Mouse (Mus musculus): ENCODE data around the gene Med21. TPM values are rescaled to one million over a fixed set of nuclear protein-coding genes. Genes with fewer than 3 reads are reported as not detected.

Gene Med21
- polyA plus RNA-seq, 1 experiment from 2014 or later, result 68.3 TPM

- no peak for ATAC-seq (ENCODE audit: low read depth)
- Histone ChIP-seq H3K9me3 (replicated peaks) (no peaks in the 10 kb centered on the region), H3K4me3 (replicated peaks) (no peak overlapping the region), H3K4me2 (peak overlapping the region; percentile 78; the same call in 1 of the 2 replicates), H3K36me3 (no peaks in the 10 kb centered on the region), H3K9ac (peak overlapping the region; percentile 77), H3K27ac (peak overlapping the region; percentile 80), H3K27me3 (no peaks in the 10 kb centered on the region), H3K4me1 (replicated peaks) (peaks cover 39% of the 10 kb centered on the region)
- WGBS (ENCODE audit: insufficient replicate concordance), result 61% methylated on average over 6 of the region's 6 CpGs
- no peak for DNase-seq
Observed at GRCm38 (mm10) chr6:146640991-146641390, 1.4 kb upstream of the Med21 start.

- H3K9ac ChIP-seq, result peak overlapping the region; percentile 77
- ATAC-seq (ENCODE audit: low read depth) (no peak), DNase-seq (no peak)
- H3K9me3 ChIP-seq (replicated peaks), result no peaks in the 10 kb centered on the region
- no peaks in the 10 kb centered on the region for H3K36me3 ChIP-seq
- H3K27me3 ChIP-seq, result no peaks in the 10 kb centered on the region
- H3K4me2 ChIP-seq, result peak overlapping the region; percentile 78
- H3K4me1 ChIP-seq (replicated peaks), result peaks cover 39% of the 10 kb centered on the region
- WGBS (ENCODE audit: insufficient replicate concordance), result 41% methylated on average over 11 of the region's 11 CpGs
- H3K27ac ChIP-seq, result peak overlapping the region; percentile 80
- H3K4me3 ChIP-seq (replicated peaks), result peak overlapping the region; percentile 82
Observed at GRCm38 (mm10) chr6:146641621-146642210, 631 bp upstream of the Med21 start.

GRCm38 (mm10) chr6:146643184-146643570 lies 830 bp downstream of the Med21 start:
- 15% methylated on average over 11 of the region's 11 CpGs for WGBS (ENCODE audit: insufficient replicate concordance)
- DNase-seq, result peak; percentile 40

DNA sequence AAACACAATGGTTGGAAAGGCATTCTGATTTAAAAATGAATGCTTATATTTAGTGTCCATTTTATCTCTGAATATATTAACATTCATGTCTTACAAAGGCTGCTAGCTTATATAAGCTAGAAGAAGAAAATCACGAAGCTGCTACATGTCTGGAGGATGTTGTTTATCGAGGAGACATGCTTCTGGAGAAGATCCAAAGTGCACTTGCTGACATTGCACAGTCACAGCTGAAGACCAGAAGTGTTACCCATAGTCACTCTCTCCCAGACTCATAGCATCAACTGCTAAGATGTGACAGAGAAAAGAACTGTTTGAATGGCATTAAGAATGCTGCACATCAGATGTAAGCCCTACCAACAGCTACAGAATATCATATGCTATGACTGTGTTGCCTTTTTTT lies 7.7 kb downstream of the Med21 start:
- Histone ChIP-seq H3K27ac (no peak overlapping the region), H3K9me3 (replicated peaks) (no peaks in the 10 kb centered on the region), H3K4me3 (replicated peaks) (no peak overlapping the region), H3K36me3 (peaks cover 17% of the 10 kb centered on the region), H3K4me1 (replicated peaks) (no peaks in the 10 kb centered on the region; the same call in 1 of the 2 replicates), H3K4me2 (no peak overlapping the region), H3K9ac (no peak overlapping the region), H3K27me3 (no peaks in the 10 kb centered on the region)
- no peak for ATAC-seq (ENCODE audit: low read depth)
- DNase-seq, result no peak
- 77% methylated on average over 2 of the region's 2 CpGs for WGBS (ENCODE audit: insufficient replicate concordance)

More at GRCm38 (mm10) chr6:146643184-146643570, 830 bp downstream of the Med21 start:
- peak; percentile 34 for ATAC-seq (ENCODE audit: low read depth)
- H3K4me1 ChIP-seq (replicated peaks), result peaks cover 39% of the 10 kb centered on the region
- H3K4me2 ChIP-seq, result peak overlapping the region; percentile 86
- H3K9me3 ChIP-seq (replicated peaks), result no peaks in the 10 kb centered on the region
- peak overlapping the region; percentile 79 for H3K27ac ChIP-seq
- no peaks in the 10 kb centered on the region for H3K36me3 ChIP-seq
- H3K27me3 ChIP-seq, result no peaks in the 10 kb centered on the region
- peak overlapping the region; percentile 90 for H3K9ac ChIP-seq
- H3K4me3 ChIP-seq (replicated peaks), result peak overlapping the region; percentile 82

- Histone ChIP-seq H3K27me3 (no peaks in the 10 kb centered on the region), H3K4me2 (no peak overlapping the region), H3K9me3 (replicated peaks) (no peaks in the 10 kb centered on the region), H3K4me3 (replicated peaks) (no peak overlapping the region), H3K27ac (no peak overlapping the region), H3K36me3 (peaks cover 17% of the 10 kb centered on the region), H3K4me1 (replicated peaks) (no peaks in the 10 kb centered on the region), H3K9ac (no peak overlapping the region)
- no peak for ATAC-seq (ENCODE audit: low read depth)
- DNase-seq, result no peak
Observed at GRCm38 (mm10) chr6:146651431-146651830, 9.1 kb downstream of the Med21 start.

DNA sequence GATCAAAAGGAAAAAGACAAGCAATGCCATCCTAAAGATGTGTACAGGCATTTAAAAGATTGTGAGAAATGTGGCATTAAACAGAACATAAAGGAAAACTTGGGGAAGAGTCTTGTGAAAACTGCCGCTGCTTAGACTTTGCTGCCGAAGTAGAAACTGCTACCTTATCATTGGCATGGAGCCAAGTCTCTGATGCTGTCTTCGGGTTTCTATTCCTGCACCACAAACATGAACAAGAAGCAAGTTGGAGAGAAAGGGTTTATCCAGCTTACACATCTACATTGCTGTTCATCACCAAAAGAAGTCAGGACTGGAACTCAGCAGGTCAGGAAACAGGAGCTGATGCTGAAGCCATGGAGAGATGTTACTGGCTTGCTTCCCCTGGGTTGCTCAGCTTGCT lies 10.8 kb downstream of the Med21 start:
- ATAC-seq (ENCODE audit: low read depth) (no peak), DNase-seq (no peak)
- 74% methylated on average over 3 of the region's 3 CpGs for WGBS (ENCODE audit: insufficient replicate concordance)

DNA sequence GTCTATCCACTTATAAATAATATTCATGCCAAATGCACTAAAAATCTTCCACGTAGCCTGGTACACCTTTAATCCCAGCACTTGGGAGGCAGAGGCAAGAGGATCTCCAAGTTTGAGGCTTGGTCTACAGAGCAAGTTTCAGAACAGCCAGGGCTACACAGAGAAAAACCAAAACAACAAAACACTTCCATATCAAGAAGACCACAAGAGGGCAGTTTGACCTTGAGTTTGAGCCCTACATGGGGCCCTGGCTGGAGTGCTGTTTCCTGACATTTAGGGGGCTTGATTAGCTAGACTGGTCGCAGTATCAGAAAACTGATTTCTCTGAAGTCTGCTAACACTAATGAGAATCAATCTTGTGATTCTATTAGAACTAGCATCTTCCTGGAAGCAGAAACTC lies 18.2 kb downstream of the Med21 start:
- Histone ChIP-seq H3K36me3 (no peaks in the 10 kb centered on the region), H3K27ac (no peak overlapping the region), H3K4me2 (no peak overlapping the region), H3K9me3 (replicated peaks) (no peaks in the 10 kb centered on the region), H3K4me1 (replicated peaks) (no peaks in the 10 kb centered on the region), H3K4me3 (replicated peaks) (no peak overlapping the region), H3K27me3 (no peaks in the 10 kb centered on the region), H3K9ac (no peak overlapping the region)
- 33% methylated on average over 2 of the region's 2 CpGs for WGBS (ENCODE audit: insufficient replicate concordance)
- no peak for DNase-seq
- no peak for ATAC-seq (ENCODE audit: low read depth)

More for the DNA sequence above, 10.8 kb downstream of the Med21 start:
- Histone ChIP-seq H3K36me3 (peaks cover 17% of the 10 kb centered on the region), H3K4me1 (replicated peaks) (no peaks in the 10 kb centered on the region), H3K4me3 (replicated peaks) (no peak overlapping the region), H3K27ac (no peak overlapping the region), H3K4me2 (no peak overlapping the region), H3K27me3 (no peaks in the 10 kb centered on the region), H3K9me3 (replicated peaks) (no peaks in the 10 kb centered on the region), H3K9ac (no peak overlapping the region)

DNA sequence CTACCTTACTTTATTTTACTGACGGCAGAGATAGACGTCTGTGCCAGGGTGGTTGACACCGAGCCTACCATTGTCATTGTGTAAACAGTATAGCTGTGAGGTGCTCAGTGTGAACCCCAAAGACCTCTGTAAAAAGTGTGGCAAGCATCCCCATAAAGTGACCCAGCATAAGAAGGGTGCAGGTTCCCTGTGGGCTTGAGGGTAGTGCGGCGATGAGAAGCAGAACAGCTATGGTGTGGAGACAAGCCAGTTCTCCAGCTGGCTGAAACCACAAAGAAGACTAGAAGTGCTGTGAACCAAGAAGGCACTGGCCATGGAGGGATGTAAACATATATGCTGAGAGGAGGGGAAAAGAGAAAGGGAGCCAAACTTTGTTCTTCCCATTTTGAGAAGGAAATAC lies 19.3 kb downstream of the Med21 start:
- Histone ChIP-seq H3K4me2 (no peak overlapping the region), H3K27me3 (no peaks in the 10 kb centered on the region), H3K9ac (no peak overlapping the region), H3K36me3 (no peaks in the 10 kb centered on the region), H3K4me3 (replicated peaks) (no peak overlapping the region), H3K9me3 (replicated peaks) (no peaks in the 10 kb centered on the region), H3K4me1 (replicated peaks) (no peaks in the 10 kb centered on the region), H3K27ac (no peak overlapping the region)
- DNase-seq (no peak), ATAC-seq (ENCODE audit: low read depth) (no peak)
- 68% methylated on average over 5 of the region's 5 CpGs for WGBS (ENCODE audit: insufficient replicate concordance)

DNA sequence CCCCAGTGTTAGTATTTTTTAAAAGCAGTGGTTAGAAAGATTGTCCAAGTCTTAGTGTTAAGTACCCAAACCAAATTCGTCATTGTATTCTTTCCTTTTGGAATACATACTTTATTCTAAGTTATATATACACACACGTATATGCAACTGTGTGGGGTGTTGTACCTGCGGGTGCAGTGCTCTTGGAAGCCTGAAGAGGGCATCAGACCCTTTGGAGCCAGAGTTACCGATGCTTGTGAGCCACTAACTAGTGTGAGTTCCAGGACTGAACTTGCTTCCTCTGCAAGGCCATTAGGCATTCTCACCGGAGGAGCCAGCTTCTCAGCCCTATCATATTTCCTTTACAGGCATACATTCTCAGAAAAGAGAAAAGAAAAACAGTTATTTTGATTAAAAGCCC lies 20.3 kb downstream of the Med21 start:
- no peaks in the 10 kb centered on the region for H3K27me3 ChIP-seq
- no peaks in the 10 kb centered on the region for H3K9me3 ChIP-seq (replicated peaks)
- H3K4me2 ChIP-seq, result no peak overlapping the region
- 0 out of 2 replicates have a peak, but pooled peaks have one; percentile 48 for ATAC-seq (ENCODE audit: low read depth)
- H3K9ac ChIP-seq, result no peak overlapping the region
- H3K4me1 ChIP-seq (replicated peaks), result no peaks in the 10 kb centered on the region
- H3K36me3 ChIP-seq, result no peaks in the 10 kb centered on the region
- no peak for DNase-seq
- no peak overlapping the region for H3K27ac ChIP-seq
- 20% methylated on average over 5 of the region's 5 CpGs for WGBS (ENCODE audit: insufficient replicate concordance)
- H3K4me3 ChIP-seq (replicated peaks), result no peak overlapping the region

DNA sequence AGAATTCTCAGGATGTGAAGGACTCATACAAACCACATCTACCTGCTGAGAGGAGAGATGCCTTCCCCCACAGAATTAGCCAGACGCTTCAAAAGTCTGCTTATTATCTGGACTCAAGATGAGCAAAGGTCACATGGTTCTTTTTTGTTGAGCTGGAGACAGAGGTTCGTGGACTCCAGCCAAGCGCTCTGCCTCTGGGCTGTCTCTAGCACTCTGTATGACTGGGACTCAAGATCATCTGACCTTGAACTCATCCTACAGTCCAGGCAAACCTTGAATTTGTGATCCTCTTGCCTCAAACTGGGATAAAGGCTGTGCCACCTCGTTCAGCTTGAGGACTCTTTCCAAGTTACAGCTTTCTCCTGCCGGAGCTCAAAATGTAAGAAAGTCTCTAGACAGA lies 21.8 kb downstream of the Med21 start:
- no peaks in the 10 kb centered on the region for H3K9me3 ChIP-seq (replicated peaks)
- DNase-seq (no peak), ATAC-seq (ENCODE audit: low read depth) (no peak)
- H3K4me3 ChIP-seq (replicated peaks), result no peak overlapping the region
- H3K27ac ChIP-seq, result no peak overlapping the region
- H3K4me2 ChIP-seq, result no peak overlapping the region
- no peaks in the 10 kb centered on the region for H3K27me3 ChIP-seq
- WGBS (ENCODE audit: insufficient replicate concordance), result 64% methylated on average over 5 of the region's 5 CpGs
- no peaks in the 10 kb centered on the region for H3K4me1 ChIP-seq (replicated peaks)
- no peak overlapping the region for H3K9ac ChIP-seq
- no peaks in the 10 kb centered on the region for H3K36me3 ChIP-seq

DNA sequence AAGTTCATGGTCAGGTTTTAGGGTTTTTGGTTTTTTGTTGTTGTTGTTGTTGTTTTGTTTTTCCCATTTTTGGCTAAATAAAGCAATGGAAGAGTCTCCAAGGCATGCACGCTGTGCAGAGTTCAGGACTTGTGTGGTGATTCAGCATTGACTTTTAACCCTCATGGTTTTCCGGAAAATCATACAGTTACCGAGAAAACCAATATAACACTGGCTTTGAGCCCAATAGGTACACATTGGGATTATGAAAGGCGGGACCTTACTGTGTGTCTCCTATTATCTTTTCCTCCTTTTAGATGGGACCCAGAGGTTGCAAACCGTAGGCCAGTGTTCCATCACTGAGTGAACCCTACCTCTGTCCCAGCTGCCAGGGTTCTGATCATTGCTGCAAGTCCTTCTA lies 22.6 kb downstream of the Med21 start:
- WGBS (ENCODE audit: insufficient replicate concordance), result 80% methylated on average over 5 of the region's 5 CpGs
- H3K4me1 ChIP-seq (replicated peaks), result no peaks in the 10 kb centered on the region
- no peak overlapping the region for H3K4me3 ChIP-seq (replicated peaks)
- DNase-seq (no peak), ATAC-seq (ENCODE audit: low read depth) (no peak)
- no peaks in the 10 kb centered on the region for H3K9me3 ChIP-seq (replicated peaks)
- H3K27me3 ChIP-seq, result no peaks in the 10 kb centered on the region
- H3K4me2 ChIP-seq, result no peak overlapping the region
- no peaks in the 10 kb centered on the region for H3K36me3 ChIP-seq
- H3K9ac ChIP-seq, result no peak overlapping the region
- H3K27ac ChIP-seq, result no peak overlapping the region

GRCm38 (mm10) chr6:146665408-146665807 lies 23.1 kb downstream of the Med21 start:
- WGBS (ENCODE audit: insufficient replicate concordance), result 49% methylated on average over 2 of the region's 2 CpGs
- H3K4me1 ChIP-seq (replicated peaks), result no peaks in the 10 kb centered on the region
- DNase-seq (no peak), ATAC-seq (ENCODE audit: low read depth) (peak; percentile 59; the same call in 1 of the 2 replicates)
- no peak overlapping the region for H3K4me3 ChIP-seq (replicated peaks)
- no peaks in the 10 kb centered on the region for H3K27me3 ChIP-seq
- peaks cover 4% of the 10 kb centered on the region; the same call in 1 of the 2 replicates for H3K9me3 ChIP-seq (replicated peaks)
- H3K36me3 ChIP-seq, result no peaks in the 10 kb centered on the region
- no peak overlapping the region for H3K4me2 ChIP-seq
- no peak overlapping the region for H3K27ac ChIP-seq
- no peak overlapping the region for H3K9ac ChIP-seq
